Mouse (Mus musculus): Measurements from ENCODE around the gene Calu.

Gene Calu

DNA sequence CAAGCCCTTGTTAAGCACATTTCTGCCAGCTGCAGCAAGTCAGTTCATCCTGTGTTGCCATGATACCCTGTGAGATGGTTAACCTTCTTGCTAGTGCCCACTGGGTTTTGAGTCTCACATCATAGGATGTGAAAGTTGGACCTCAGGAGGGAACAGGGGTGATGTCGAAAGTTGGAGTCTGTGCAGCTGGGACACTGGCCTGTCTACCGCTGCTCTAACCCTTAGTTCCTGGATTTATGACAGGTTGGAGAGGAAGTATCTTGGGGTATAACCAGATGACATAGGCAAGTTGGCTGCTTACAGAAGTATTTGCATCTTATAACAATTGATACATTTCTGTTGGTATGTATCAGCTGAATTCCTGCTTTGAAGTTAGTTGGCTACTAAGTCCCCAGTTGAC lies 72.7 kb downstream of the Calu start:
- DNase-seq (ENCODE audit: low spot score) = no peak

DNA sequence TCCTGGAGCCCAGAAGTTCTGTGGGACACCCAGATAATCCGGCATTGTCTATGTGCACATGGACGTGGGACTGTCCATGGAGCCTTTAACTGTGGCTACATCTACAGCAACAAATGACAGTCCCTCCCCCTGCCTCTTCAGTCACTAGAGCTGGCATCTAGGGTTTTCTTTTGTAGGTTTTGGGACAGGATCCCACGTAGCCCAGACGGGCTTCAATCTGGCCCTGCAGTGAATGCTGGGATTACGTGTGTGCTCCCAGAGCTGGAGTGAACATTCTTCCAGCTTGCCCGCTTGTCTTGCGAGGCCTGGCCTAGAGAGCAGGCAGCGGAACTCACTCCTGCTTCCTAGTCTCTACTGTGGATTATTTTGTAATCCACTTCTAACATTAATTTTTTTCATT lies 77.2 kb downstream of the Calu start:
- no peak for DNase-seq (ENCODE audit: low spot score)

- DNase-seq (ENCODE audit: low spot score) = no peak
Observed at GRCm38 (mm10) chr6:29426331-29426730, 78.5 kb downstream of the Calu start.

Measured in retina, embryonic 14.5 days (tissue).